Mouse (Mus musculus): ENCODE data around the gene Mier2.

Gene Mier2

GRCm38 (mm10) chr10:79502830-79503644, 52.0 kb downstream of the Mier2 start:
- in situ Hi-C loops (cut with MboI, MseI) = loop anchor here in 1 of 2 experiments (5.0 kb wide), 1 partner anchor 756 kb away; no protein-coding TSS in a partner anchor

- in situ Hi-C loops (cut with MboI, MseI) = no loop called here
Observed at GRCm38 (mm10) chr10:79496701-79497288, 58.2 kb downstream of the Mier2 start.

GRCm38 (mm10) chr10:79495886-79496285, 59.1 kb downstream of the Mier2 start:
- in situ Hi-C loops (cut with MboI, MseI) = no loop called here

All from T-helper 17 cell (primary cell).